Mouse (Mus musculus): ENCODE data around the gene Hgfac. TPM values are rescaled to one million over a fixed set of nuclear protein-coding genes. Genes with fewer than 3 reads are reported as not detected.
A peak's percentile ranks its signal among the peaks of the same experiment; 100 is the strongest.

The Hgfac gene
- polyA plus RNA-seq, 1 experiment: 46.8 TPM

DNA sequence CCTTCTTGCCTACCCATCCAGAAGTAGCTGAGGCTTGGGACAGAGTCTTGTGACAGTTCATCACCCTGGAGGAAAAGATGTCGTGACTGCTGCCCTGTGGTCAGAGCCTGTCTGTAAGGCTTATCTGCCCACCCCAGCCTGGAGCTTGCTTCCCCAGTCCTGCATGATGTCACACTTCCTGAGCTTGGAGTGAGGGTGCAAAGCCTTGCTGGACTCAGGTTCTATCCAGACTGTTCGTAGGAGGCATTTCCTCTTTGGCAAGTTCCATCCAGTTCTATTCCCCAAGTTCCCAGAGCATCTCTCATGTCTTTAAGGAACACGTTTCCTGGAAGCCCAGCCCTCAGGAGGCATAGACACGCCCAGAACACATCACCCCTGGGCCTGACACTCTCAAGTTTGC, 5.5 kb upstream of the Hgfac start:
- Histone ChIP-seq H3K27me3 (replicated peaks; ENCODE audit: control insufficient read depth, insufficient read depth, low read length) (no peaks in the 10 kb centered on the region), H3K27ac (ENCODE audit: insufficient read depth, low read depth, low read length) (no peak overlapping the region), H3K36me3 (ENCODE audit: control insufficient read depth, insufficient read depth, low read length) (no peaks in the 10 kb centered on the region), H3K4me1 (ENCODE audit: control insufficient read depth, insufficient read depth, low read length) (no peaks in the 10 kb centered on the region; the same call in 1 of the 2 replicates), H3K4me3 (ENCODE audit: insufficient read depth, low read depth, low read length) (no peak overlapping the region)
- peak; percentile 36 for DNase-seq
- WGBS: 61% methylated on average over 4 of the region's 4 CpGs
- TF ChIP-seq CTCF (conservative IDR thresholded peaks at IDR 0.05; ENCODE audit: insufficient read depth, insufficient read length, low read depth, low read length) (no peak), POLR2A (IDR thresholded peaks at IDR 0.05; ENCODE audit: low read depth, low read length) (no peak)

DNA sequence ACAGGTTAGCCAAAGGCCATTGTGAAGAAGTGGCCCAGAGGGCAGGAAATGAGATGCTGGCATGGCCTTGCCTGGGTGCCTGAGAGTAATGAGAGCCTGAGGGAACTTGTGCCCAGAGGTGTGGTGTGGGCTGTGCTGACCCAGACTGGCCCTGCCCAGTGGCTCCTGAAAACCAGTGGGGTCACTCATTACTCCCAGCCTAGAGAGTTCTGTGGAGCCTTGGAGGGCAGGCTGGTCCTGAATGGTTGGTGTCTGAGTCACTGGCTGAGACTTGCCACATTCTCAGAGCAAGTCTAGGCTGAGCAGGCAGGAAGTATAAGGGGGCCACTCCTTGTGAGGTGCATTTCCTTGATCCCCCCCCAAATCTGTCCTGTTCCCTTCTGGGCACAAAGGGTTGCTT, 3.9 kb upstream of the Hgfac start:
- Histone ChIP-seq H3K4me3 (ENCODE audit: insufficient read depth, low read depth, low read length) (no peak overlapping the region), H3K27me3 (replicated peaks; ENCODE audit: control insufficient read depth, insufficient read depth, low read length) (no peaks in the 10 kb centered on the region), H3K27ac (ENCODE audit: insufficient read depth, low read depth, low read length) (no peak overlapping the region), H3K36me3 (ENCODE audit: control insufficient read depth, insufficient read depth, low read length) (no peaks in the 10 kb centered on the region), H3K4me1 (ENCODE audit: control insufficient read depth, insufficient read depth, low read length) (peaks cover 8% of the 10 kb centered on the region)
- no peak for DNase-seq
- TF ChIP-seq POLR2A (IDR thresholded peaks at IDR 0.05; ENCODE audit: low read depth, low read length) (no peak), CTCF (conservative IDR thresholded peaks at IDR 0.05; ENCODE audit: insufficient read depth, insufficient read length, low read depth, low read length) (no peak)

DNA sequence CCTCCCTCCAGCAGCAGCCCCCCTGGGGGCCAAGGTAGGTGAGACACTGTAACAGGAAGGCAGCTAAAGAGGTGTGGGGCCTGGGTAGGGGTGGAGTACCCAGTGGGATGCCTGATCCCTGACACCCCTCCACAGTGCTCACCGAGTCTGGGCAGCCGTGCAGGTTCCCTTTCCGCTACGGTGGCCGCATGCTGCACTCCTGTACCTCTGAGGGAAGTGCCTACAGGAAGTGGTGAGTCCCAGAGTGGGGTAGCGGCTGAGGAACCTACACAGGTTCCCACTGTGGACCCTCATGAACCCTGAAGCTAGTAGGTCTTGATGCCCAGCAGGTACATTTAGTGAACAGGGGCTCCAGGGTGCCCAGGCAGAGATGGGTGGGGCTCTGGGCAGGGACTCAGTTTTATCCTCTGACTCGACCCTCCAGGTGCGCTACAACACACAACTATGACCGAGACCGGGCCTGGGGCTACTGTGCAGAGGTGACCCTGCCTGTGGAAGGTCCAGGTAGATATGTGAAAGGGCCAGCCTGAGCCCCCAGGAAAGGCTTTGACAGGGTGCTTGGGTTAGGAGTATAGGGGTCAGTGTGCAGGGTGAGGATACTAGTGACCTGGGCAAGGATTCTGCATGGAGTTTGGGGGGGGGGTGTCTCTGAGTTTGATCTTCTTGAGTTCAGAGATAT, 1.3 kb downstream of the Hgfac start:
- 55% methylated on average over 10 of the region's 10 CpGs for WGBS
- TF ChIP-seq CTCF (conservative IDR thresholded peaks at IDR 0.05; ENCODE audit: insufficient read depth, insufficient read length, low read depth, low read length): no peak
- no peak for TF ChIP-seq POLR2A (IDR thresholded peaks at IDR 0.05; ENCODE audit: low read depth, low read length)
- no peak overlapping the region for H3K27ac ChIP-seq (ENCODE audit: insufficient read depth, low read depth, low read length)
- no peak overlapping the region for H3K4me3 ChIP-seq (ENCODE audit: insufficient read depth, low read depth, low read length)
- peak; percentile 11 for DNase-seq
- no peaks in the 10 kb centered on the region for H3K27me3 ChIP-seq (replicated peaks; ENCODE audit: control insufficient read depth, insufficient read depth, low read length)
- H3K36me3 ChIP-seq (ENCODE audit: control insufficient read depth, insufficient read depth, low read length): no peaks in the 10 kb centered on the region
- H3K4me1 ChIP-seq (ENCODE audit: control insufficient read depth, insufficient read depth, low read length): peaks cover 8% of the 10 kb centered on the region

DNA sequence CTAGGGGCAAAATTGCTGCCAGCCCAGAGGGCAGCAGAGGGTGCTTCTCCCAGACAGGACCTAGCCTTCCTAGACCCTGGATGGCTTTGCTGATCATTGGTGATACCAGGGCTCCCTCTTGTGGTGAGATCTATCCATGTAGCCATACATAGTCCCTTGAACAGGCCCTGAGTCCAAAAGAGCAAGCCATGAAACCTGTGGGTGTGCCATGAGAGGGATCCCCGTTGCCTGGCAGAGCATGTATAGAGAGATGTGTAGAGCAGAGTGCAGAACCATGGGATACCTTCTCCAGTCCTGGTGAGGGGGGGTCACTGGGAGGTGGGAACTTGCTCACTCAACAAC, 1.8 kb downstream of the Hgfac start:
- H3K27ac ChIP-seq (ENCODE audit: insufficient read depth, low read depth, low read length): no peak overlapping the region
- no peaks in the 10 kb centered on the region for H3K27me3 ChIP-seq (replicated peaks; ENCODE audit: control insufficient read depth, insufficient read depth, low read length)
- no peak overlapping the region for H3K4me3 ChIP-seq (ENCODE audit: insufficient read depth, low read depth, low read length)
- TF ChIP-seq CTCF (conservative IDR thresholded peaks at IDR 0.05; ENCODE audit: insufficient read depth, insufficient read length, low read depth, low read length): peak; percentile 95
- TF ChIP-seq POLR2A (IDR thresholded peaks at IDR 0.05; ENCODE audit: low read depth, low read length): no peak
- DNase-seq: peak; percentile 91
- H3K4me1 ChIP-seq (ENCODE audit: control insufficient read depth, insufficient read depth, low read length): peaks cover 8% of the 10 kb centered on the region
- 9% methylated on average over 1 of the region's 1 CpGs for WGBS
- no peaks in the 10 kb centered on the region for H3K36me3 ChIP-seq (ENCODE audit: control insufficient read depth, insufficient read depth, low read length)

DNA sequence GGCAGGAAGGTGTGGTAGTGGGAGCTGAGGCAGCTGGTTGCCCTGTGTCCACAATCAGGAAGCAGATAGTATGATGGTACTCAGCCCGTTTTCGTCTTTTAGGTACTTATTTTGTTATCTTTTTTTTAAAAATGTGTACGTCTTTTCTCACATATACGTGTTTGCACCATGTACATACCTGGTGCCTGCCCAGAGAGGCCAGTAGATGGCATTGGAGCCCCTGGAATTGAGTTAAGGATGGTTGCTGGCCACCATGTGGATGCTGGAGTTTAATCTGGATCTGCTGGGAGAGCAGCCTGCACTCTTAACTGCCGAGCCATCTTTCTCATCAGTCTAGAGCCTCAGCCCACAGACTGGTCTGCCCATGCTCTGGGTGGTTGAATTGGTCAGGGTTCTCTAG, 9.2 kb downstream of the Hgfac start:
- TF ChIP-seq POLR2A (IDR thresholded peaks at IDR 0.05; ENCODE audit: low read depth, low read length): no peak
- TF ChIP-seq CTCF (conservative IDR thresholded peaks at IDR 0.05; ENCODE audit: insufficient read depth, insufficient read length, low read depth, low read length): peak; percentile 36; the same call in 1 of the 2 replicates
- WGBS: 78% methylated on average over 5 of the region's 5 CpGs
- no peaks in the 10 kb centered on the region for H3K27me3 ChIP-seq (replicated peaks; ENCODE audit: control insufficient read depth, insufficient read depth, low read length)
- no peak for DNase-seq
- no peaks in the 10 kb centered on the region for H3K36me3 ChIP-seq (ENCODE audit: control insufficient read depth, insufficient read depth, low read length)
- H3K4me1 ChIP-seq (ENCODE audit: control insufficient read depth, insufficient read depth, low read length): no peaks in the 10 kb centered on the region
- H3K27ac ChIP-seq (ENCODE audit: insufficient read depth, low read depth, low read length): no peak overlapping the region
- H3K4me3 ChIP-seq (ENCODE audit: insufficient read depth, low read depth, low read length): no peak overlapping the region

DNA sequence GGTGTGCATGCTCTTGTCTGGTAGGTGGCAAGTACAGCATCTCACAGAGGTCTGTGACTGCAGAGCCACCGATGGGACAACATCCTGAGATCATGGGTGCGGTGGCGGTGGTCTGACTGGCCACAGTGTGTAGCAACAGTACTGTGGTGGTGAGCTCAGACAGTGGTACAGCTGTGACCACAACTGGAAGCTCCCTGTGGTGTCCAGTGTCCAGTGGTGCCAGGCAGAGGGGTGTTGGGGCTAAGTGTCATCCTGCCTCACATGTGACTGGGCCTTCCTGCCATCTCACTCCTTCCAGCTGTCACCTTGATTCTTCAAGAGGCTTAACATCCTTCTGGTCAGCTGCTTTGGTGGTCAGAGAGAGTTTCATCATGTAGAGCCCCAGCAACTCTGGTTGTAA, 13.3 kb downstream of the Hgfac start:
- WGBS: 90% methylated on average over 3 of the region's 3 CpGs
- TF ChIP-seq CTCF (conservative IDR thresholded peaks at IDR 0.05; ENCODE audit: insufficient read depth, insufficient read length, low read depth, low read length): no peak
- no peak for TF ChIP-seq POLR2A (IDR thresholded peaks at IDR 0.05; ENCODE audit: low read depth, low read length)
- Histone ChIP-seq H3K4me3 (ENCODE audit: insufficient read depth, low read depth, low read length) (no peak overlapping the region), H3K27ac (ENCODE audit: insufficient read depth, low read depth, low read length) (no peak overlapping the region), H3K27me3 (replicated peaks; ENCODE audit: control insufficient read depth, insufficient read depth, low read length) (no peaks in the 10 kb centered on the region), H3K4me1 (ENCODE audit: control insufficient read depth, insufficient read depth, low read length) (peaks cover 5% of the 10 kb centered on the region; the same call in 1 of the 2 replicates), H3K36me3 (ENCODE audit: control insufficient read depth, insufficient read depth, low read length) (no peaks in the 10 kb centered on the region)
- no peak for DNase-seq

DNA sequence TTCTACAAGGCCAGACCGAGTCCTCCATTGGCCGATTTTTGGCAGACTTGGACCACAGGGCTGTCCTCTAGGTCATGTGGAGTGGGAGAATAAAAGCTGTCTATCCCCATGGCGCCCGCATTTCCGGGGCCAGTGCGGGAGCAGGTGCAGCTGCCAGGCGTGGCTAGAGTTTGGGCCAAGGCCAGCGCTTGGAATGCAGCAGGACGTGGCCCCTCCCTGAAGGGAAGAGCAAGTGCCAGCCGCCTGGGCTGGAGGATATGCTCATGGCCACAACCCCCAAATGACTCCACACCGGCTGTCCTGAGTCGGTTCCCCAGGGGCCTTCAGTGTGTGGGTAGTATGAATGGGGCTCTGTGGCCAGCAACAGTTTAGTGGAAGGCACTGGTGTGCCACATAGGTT, 13.8 kb downstream of the Hgfac start:
- no peaks in the 10 kb centered on the region for H3K27me3 ChIP-seq (replicated peaks; ENCODE audit: control insufficient read depth, insufficient read depth, low read length)
- H3K27ac ChIP-seq (ENCODE audit: insufficient read depth, low read depth, low read length): no peak overlapping the region
- no peak overlapping the region for H3K4me3 ChIP-seq (ENCODE audit: insufficient read depth, low read depth, low read length)
- H3K36me3 ChIP-seq (ENCODE audit: control insufficient read depth, insufficient read depth, low read length): no peaks in the 10 kb centered on the region
- TF ChIP-seq CTCF (conservative IDR thresholded peaks at IDR 0.05; ENCODE audit: insufficient read depth, insufficient read length, low read depth, low read length) (no peak), POLR2A (IDR thresholded peaks at IDR 0.05; ENCODE audit: low read depth, low read length) (no peak)
- 37% methylated on average over 12 of the region's 12 CpGs for WGBS
- peaks cover 5% of the 10 kb centered on the region; the same call in 1 of the 2 replicates for H3K4me1 ChIP-seq (ENCODE audit: control insufficient read depth, insufficient read depth, low read length)
- DNase-seq: peak; percentile 41

Data from kidney, adult 2 months (tissue).